Mouse (Mus musculus) E14TG2a.4 (cell line): Measurements from ENCODE around the gene Lasp1.

Source experiments
- CTCF ChIP-seq: conservative IDR thresholded peaks from 2 replicates; pipeline ENCODE4 v1.5.1; 2014; ENCODE audit warnings: low read length
- NANOG ChIP-seq: IDR thresholded peaks from 2 replicates; pipeline ENCODE4 v1.6.1; 2014; ENCODE audit warnings: borderline replicate concordance, low read length, mixed read lengths
- POU5F1 ChIP-seq: IDR thresholded peaks from 2 replicates; pipeline ENCODE4 v1.6.1; 2014; ENCODE audit warnings: low read length, borderline replicate concordance

DNA sequence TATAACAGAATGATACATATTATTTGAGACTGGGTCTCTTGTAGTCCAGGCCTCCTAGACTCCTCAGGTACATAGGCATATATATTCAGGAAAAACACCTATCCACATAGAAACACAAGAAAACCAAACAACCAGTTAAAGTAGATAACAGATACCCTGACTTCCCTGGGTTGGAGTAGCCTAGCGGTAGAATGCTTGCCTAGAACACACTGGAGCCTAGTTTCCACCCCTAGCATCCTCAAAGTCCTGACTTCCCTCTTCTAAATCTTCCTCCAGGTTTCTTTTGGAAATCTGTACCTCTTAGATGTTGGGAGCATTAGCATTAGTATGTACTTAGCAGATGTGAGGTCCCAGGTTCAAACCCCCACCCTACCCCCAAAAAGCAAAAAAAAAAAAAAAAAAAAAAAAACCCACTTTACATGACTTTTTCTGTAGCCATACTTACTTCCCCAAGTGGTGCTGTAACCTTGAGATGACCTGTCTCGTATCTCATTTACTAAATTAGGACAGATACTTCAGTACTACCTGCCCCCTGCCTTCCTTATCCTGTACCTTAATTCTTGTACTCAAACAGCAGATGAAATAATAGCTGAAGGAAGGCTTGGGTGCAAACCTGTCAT lies 86.6 kb downstream of the Lasp1 start:
- no peak for TF ChIP-seq CTCF
- no peak for TF ChIP-seq NANOG
- TF ChIP-seq POU5F1, result no peak
